Mouse (Mus musculus) liver, embryonic 16.5 days (tissue): ENCODE data around the gene Birc7. TPM values are rescaled to one million over a fixed set of nuclear protein-coding genes. Genes with fewer than 3 reads are reported as not detected.

Experiments
- ATAC-seq: fragments of 200-750 bp; cut with Nextera tagmentation; 2 replicates; pipeline ENCODE4 v1.8.0; 2017; ENCODE audit warnings: low read depth, mild to moderate bottlenecking, moderate number of reproducible peaks, moderate library complexity
- H3K27ac ChIP-seq: fragments of 300-500 bp; sonication (generic); 2 replicates; pipeline ENCODE4 v1.5.1; 2014; ENCODE audit warnings: mild to moderate bottlenecking, low read length
- H3K27me3 ChIP-seq: fragments of 300-500 bp; sonication (generic); 2 replicates; pipeline ENCODE4 v1.6.1; 2014; ENCODE audit warnings: low read depth, low read length, mixed read lengths; ENCODE audit not compliant: control insufficient read depth, insufficient read depth
- H3K36me3 ChIP-seq: fragments of 300-500 bp; sonication (generic); 2 replicates; pipeline ENCODE4 v1.6.1; 2014; ENCODE audit warnings: mild to moderate bottlenecking; ENCODE audit not compliant: control insufficient read depth, insufficient read depth
- H3K4me1 ChIP-seq: fragments of 300-500 bp; sonication (generic); 2 replicates; pipeline ENCODE4 v1.6.1; 2014; ENCODE audit warnings: low read depth, low read length, mixed read lengths; ENCODE audit not compliant: control insufficient read depth
- H3K4me2 ChIP-seq: fragments of 300-500 bp; sonication (generic); 2 replicates; pipeline ENCODE4 v1.6.1; 2014; ENCODE audit warnings: low read depth, low read length, mixed read lengths
- H3K4me3 ChIP-seq: fragments of 300-500 bp; sonication (generic); 2 replicates; pipeline ENCODE4 v1.5.1; 2014; ENCODE audit warnings: low read depth, mild to moderate bottlenecking, low read length
- H3K9ac ChIP-seq: fragments of 300-500 bp; sonication (generic); 2 replicates; pipeline ENCODE4 v1.6.1; 2014; ENCODE audit warnings: low read depth, low read length
- H3K9me3 ChIP-seq: fragments of 300-500 bp; sonication (generic); replicated peaks from 2 replicates; pipeline ENCODE4 v1.6.1; 2016; ENCODE audit warnings: low read length; ENCODE audit not compliant: control insufficient read depth
- WGBS: fragments of 180-500 bp; shearing (Covaris S2); extraction: QIAGEN DNeasy Blood & Tissue Kit; methylation state at CpG from one replicate; pipeline ENCODE4 v1.1.7; 2014; ENCODE audit not compliant: insufficient replicate concordance; 5-methylcytosine and 5-hydroxymethylcytosine counted together
- polyA plus RNA-seq: library from polyadenylated mRNA; unstranded; fragments of >200 nt; fragmentation: Nextera tagmentation; extraction: Ambion mirVana; gene quantifications from 2 replicates; pipeline ENCODE4 v1.2.1, GENCODE M21; 2015

The Birc7 gene
- polyA plus RNA-seq, 1 experiment from 2014 or later, result not detected

- Histone ChIP-seq H3K9me3 (no peaks in the 10 kb centered on the region), H3K4me1 (peaks cover 7% of the 10 kb centered on the region; the same call in 1 of the 2 replicates), H3K27ac (no peak overlapping the region), H3K27me3 (peaks cover 20% of the 10 kb centered on the region), H3K9ac (no peak overlapping the region), H3K36me3 (no peaks in the 10 kb centered on the region), H3K4me2 (no peak overlapping the region), H3K4me3 (no peak overlapping the region)
- no peak for ATAC-seq
- WGBS, result 50% methylated on average over 7 of the region's 7 CpGs
Observed at GRCm38 (mm10) chr2:180959605-180960004, 30.8 kb downstream of the Birc7 start.

- Histone ChIP-seq H3K27me3 (peaks cover 15% of the 10 kb centered on the region), H3K4me2 (no peak overlapping the region), H3K4me1 (peaks cover 7% of the 10 kb centered on the region; the same call in 1 of the 2 replicates), H3K9me3 (no peaks in the 10 kb centered on the region), H3K27ac (no peak overlapping the region), H3K4me3 (no peak overlapping the region), H3K36me3 (no peaks in the 10 kb centered on the region), H3K9ac (no peak overlapping the region)
- no peak for ATAC-seq
- WGBS, result 44% methylated on average over 3 of the region's 3 CpGs
Observed at GRCm38 (mm10) chr2:180960187-180960586, 31.4 kb downstream of the Birc7 start.

- no peak for ATAC-seq
- Histone ChIP-seq H3K4me3 (no peak overlapping the region), H3K9ac (no peak overlapping the region), H3K4me2 (no peak overlapping the region), H3K4me1 (peaks cover 14% of the 10 kb centered on the region), H3K27me3 (no peaks in the 10 kb centered on the region), H3K9me3 (no peaks in the 10 kb centered on the region), H3K27ac (no peak overlapping the region), H3K36me3 (no peaks in the 10 kb centered on the region)
- 52% methylated on average over 2 of the region's 2 CpGs for WGBS
Observed at GRCm38 (mm10) chr2:180962616-180963308, 33.9 kb downstream of the Birc7 start.

- 4% methylated on average over 5 of the region's 5 CpGs for WGBS
- Histone ChIP-seq H3K9ac (no peak overlapping the region), H3K27me3 (no peaks in the 10 kb centered on the region), H3K4me3 (no peak overlapping the region), H3K4me1 (peaks cover 23% of the 10 kb centered on the region), H3K4me2 (no peak overlapping the region), H3K36me3 (no peaks in the 10 kb centered on the region), H3K9me3 (no peaks in the 10 kb centered on the region), H3K27ac (no peak overlapping the region)
- ATAC-seq, result no peak
Observed at GRCm38 (mm10) chr2:180963956-180964355, 35.1 kb downstream of the Birc7 start.

GRCm38 (mm10) chr2:180966092-180966882 is 37.5 kb downstream of the Birc7 start:
- WGBS, result 6% methylated on average over 14 of the region's 14 CpGs
- peaks cover 1% of the 10 kb centered on the region; the same call in 1 of the 2 replicates for H3K36me3 ChIP-seq
- H3K9me3 ChIP-seq, result no peaks in the 10 kb centered on the region
- H3K9ac ChIP-seq, result peak overlapping the region; percentile 90
- peak overlapping the region; percentile 91 for H3K27ac ChIP-seq
- no peak for ATAC-seq
- H3K4me2 ChIP-seq, result peak overlapping the region; percentile 67
- peak overlapping the region; percentile 90 for H3K4me3 ChIP-seq
- H3K4me1 ChIP-seq, result peaks cover 25% of the 10 kb centered on the region
- H3K27me3 ChIP-seq, result no peaks in the 10 kb centered on the region

GRCm38 (mm10) chr2:180967010-180967763 is 38.4 kb downstream of the Birc7 start, which contains the start of gene Arfgap1:
Arfgap1 (plus strand) TSS chr2:180967225.
- Histone ChIP-seq H3K9me3 (no peaks in the 10 kb centered on the region), H3K27ac (peak within 1 kb of the TSS; percentile 91), H3K4me1 (peaks cover 25% of the 10 kb centered on the region), H3K4me2 (peak within 1 kb of the TSS; percentile 67), H3K4me3 (peak within 1 kb of the TSS; percentile 90), H3K9ac (peak within 1 kb of the TSS; percentile 90), H3K36me3 (peaks cover 9% of the 10 kb centered on the region), H3K27me3 (no peaks in the 10 kb centered on the region)
- WGBS, result under 1% methylated on average over 57 of the region's 57 CpGs
- ATAC-seq, result peak; percentile 94

GRCm38 (mm10) chr2:180981133-180981532 is 52.3 kb downstream of the Birc7 start:
- WGBS, result 82% methylated on average over 6 of the region's 6 CpGs
- H3K27ac ChIP-seq, result no peak overlapping the region

More at GRCm38 (mm10) chr2:180981133-180981532, 52.3 kb downstream of the Birc7 start:
- ATAC-seq, result no peak
- no peak overlapping the region for H3K4me2 ChIP-seq
- H3K36me3 ChIP-seq, result peaks cover 43% of the 10 kb centered on the region
- no peaks in the 10 kb centered on the region for H3K9me3 ChIP-seq
- H3K4me3 ChIP-seq, result no peak overlapping the region
- H3K27me3 ChIP-seq, result no peaks in the 10 kb centered on the region
- no peaks in the 10 kb centered on the region for H3K4me1 ChIP-seq
- H3K9ac ChIP-seq, result no peak overlapping the region
